Mouse (Mus musculus): ENCODE results near the gene Shroom1. TPM values are rescaled to one million over a fixed set of nuclear protein-coding genes. Genes with fewer than 3 reads are reported as not detected.

Gene Shroom1
- total and polyA plus RNA-seq, 2 experiments from 2014 or later: 2.4 to 7.1 TPM

DNA sequence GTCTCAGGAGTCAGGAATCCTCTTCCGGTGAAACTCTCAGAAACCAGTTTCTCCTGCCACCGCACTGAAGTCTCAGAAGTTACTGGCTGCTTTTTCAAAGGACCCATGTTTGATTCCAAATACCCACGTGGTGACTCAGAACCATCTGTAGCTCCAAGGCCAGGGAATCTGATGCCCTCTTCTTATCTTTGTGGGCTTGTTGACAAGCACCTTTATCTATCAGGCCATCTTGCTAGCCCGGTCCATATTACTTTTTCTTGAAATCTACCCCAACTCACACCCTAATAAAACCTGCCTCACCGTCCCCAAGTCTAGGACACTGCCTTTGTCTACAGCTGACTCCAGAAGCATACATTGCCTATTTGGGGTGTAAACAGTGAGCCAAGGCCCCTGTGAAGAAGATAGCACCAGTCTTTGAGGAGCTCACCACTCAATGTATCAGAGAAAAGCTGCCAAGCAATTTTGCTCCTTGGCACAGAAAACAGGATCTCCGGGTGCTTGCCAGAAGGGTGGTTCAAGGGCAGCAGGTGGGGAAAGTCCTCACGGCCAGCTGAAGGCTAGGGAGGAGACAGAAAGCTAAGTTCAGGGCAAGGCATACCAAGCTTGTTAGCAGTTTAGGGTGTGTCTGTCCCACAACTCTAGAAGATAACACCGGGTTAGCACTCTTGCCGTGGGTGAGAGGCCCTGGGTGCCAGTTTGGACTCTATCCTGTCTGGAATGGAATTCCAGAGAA lies 26.3 kb downstream of the Shroom1 start:
- no peak for TF ChIP-seq CTCF (IDR thresholded peaks at IDR 0.05; ENCODE audit: low read depth)
- H3K27me3 ChIP-seq (ENCODE audit: insufficient read depth, low read length): peaks cover 22% of the 10 kb centered on the region
- H3K9me3 ChIP-seq (ENCODE audit: low read length): no peaks in the 10 kb centered on the region
- DNase-seq (ENCODE audit: low spot score) (peak; percentile 18), ATAC-seq (no peak)
- no peak overlapping the region for H3K4me3 ChIP-seq (ENCODE audit: low read length)
- no peaks in the 10 kb centered on the region for H3K36me3 ChIP-seq (ENCODE audit: insufficient read depth, low read length)
- H3K4me2 ChIP-seq (ENCODE audit: low read depth, low read length): no peak overlapping the region
- H3K9ac ChIP-seq (replicated peaks; ENCODE audit: low read length): no peak overlapping the region
- no peak overlapping the region for H3K27ac ChIP-seq
- H3K4me1 ChIP-seq (ENCODE audit: insufficient read depth, low read length): 0 out of 2 replicates have a peak, but pooled peaks cover 4% of the 10 kb centered on the region
- 67% methylated on average over 9 of the region's 9 CpGs for WGBS

DNA sequence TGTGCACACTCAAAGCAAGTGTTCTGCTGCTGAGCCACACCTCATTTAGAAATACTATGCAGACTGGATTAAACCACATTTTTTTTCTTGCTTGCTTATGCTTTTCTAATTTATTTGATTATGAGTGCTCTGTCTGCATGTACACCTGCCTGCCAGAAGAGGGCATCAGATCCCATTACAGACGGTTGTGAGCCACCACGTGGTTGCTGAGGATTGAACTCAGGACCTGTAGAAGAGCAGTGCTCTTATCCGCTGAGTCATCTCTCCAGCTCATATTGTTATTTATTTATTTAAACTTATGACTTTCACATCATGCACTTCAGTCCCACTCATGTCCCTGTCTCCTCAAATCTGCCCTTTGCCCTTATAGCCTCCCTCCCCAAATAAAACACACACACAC lies 28.7 kb downstream of the Shroom1 start:
- no peak for DNase-seq (ENCODE audit: low spot score)
- no peak overlapping the region for H3K9ac ChIP-seq (replicated peaks; ENCODE audit: low read length)
- peak; percentile 58 for TF ChIP-seq CTCF (IDR thresholded peaks at IDR 0.05; ENCODE audit: low read depth)
- H3K4me3 ChIP-seq (ENCODE audit: low read length): no peak overlapping the region
- H3K27me3 ChIP-seq (ENCODE audit: insufficient read depth, low read length): peaks cover 12% of the 10 kb centered on the region
- no peak overlapping the region for H3K4me2 ChIP-seq (ENCODE audit: low read depth, low read length)
- 43% methylated on average over 3 of the region's 3 CpGs for WGBS
- ATAC-seq: no peak
- no peaks in the 10 kb centered on the region for H3K9me3 ChIP-seq (ENCODE audit: low read length)
- no peak overlapping the region for H3K27ac ChIP-seq
- H3K4me1 ChIP-seq (ENCODE audit: insufficient read depth, low read length): 0 out of 2 replicates have a peak, but pooled peaks cover 4% of the 10 kb centered on the region
- no peaks in the 10 kb centered on the region for H3K36me3 ChIP-seq (ENCODE audit: insufficient read depth, low read length)

DNA sequence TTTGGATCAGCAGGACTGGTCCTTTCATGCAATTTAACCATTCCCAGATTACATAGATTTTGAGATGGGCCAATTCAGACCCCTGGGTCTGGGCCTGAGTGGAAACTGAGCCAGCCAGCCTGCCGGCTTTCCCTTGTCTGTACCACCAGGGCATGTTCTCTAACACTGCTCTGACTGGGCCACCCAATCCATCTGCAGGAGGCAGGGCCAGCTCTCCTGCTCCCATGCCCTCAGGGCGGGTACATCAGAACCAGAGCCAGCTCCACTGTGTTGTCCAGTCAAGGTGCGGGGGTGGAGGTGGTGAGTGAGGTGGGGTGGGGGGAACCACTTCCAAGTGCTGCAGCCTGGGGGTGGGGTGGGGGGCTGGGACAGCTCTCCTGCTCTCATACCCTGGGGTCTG lies 29.3 kb downstream of the Shroom1 start:
- no peak for TF ChIP-seq CTCF (IDR thresholded peaks at IDR 0.05; ENCODE audit: low read depth)
- H3K4me3 ChIP-seq (ENCODE audit: low read length): no peak overlapping the region
- no peak overlapping the region for H3K4me2 ChIP-seq (ENCODE audit: low read depth, low read length)
- H3K4me1 ChIP-seq (ENCODE audit: insufficient read depth, low read length): 0 out of 2 replicates have a peak, but pooled peaks cover 4% of the 10 kb centered on the region
- 76% methylated on average over 3 of the region's 3 CpGs for WGBS
- peaks cover 7% of the 10 kb centered on the region for H3K27me3 ChIP-seq (ENCODE audit: insufficient read depth, low read length)
- no peak overlapping the region for H3K27ac ChIP-seq
- H3K9me3 ChIP-seq (ENCODE audit: low read length): no peaks in the 10 kb centered on the region
- no peak overlapping the region for H3K9ac ChIP-seq (replicated peaks; ENCODE audit: low read length)
- no peak for ATAC-seq
- H3K36me3 ChIP-seq (ENCODE audit: insufficient read depth, low read length): no peaks in the 10 kb centered on the region
- no peak for DNase-seq (ENCODE audit: low spot score)

DNA sequence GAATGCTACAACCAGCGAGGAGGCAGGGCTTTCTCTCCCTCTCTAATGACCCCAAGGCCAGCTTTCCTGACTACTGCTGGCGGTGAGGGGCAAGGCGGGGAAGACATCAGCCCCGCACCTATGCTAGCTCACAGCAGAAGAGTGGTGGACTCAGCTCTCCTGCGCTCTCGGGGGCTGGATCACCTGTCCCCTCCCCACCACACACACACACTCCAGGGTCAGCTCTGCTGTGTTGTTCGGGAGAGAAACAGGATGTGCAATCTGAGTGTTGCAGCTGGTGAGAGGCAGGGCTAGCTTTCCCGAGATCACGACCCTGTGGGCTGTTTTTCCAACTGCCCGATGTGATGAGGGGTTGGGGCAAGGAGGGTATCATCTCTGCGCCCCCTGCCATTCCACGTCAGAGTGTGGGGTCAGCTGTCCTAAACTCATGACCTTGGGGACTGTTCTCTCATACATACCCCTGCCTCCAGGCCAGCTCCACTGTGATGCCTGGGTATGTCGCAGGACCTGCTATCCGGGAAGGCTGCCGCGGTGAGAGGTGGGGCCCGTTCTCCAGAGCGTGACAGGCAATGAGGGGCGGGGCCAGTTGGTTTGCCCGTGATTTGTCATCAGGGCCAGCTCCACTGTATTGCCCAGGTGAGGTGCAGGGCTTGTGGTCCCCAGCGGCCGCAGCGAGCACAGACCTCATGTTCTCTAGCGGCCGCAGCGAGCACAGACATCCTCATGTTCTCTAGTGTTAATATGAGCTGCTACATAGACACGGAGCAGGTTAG lies 30.0 kb downstream of the Shroom1 start:
- H3K36me3 ChIP-seq (ENCODE audit: insufficient read depth, low read length): no peaks in the 10 kb centered on the region
- WGBS: 17% methylated on average over 27 of the region's 27 CpGs
- peak; percentile 15; the same call in 1 of the 2 replicates for TF ChIP-seq CTCF (IDR thresholded peaks at IDR 0.05; ENCODE audit: low read depth)
- peak; percentile 25 for DNase-seq (ENCODE audit: low spot score)
- ATAC-seq: peak; percentile 58
- H3K9me3 ChIP-seq (ENCODE audit: low read length): no peaks in the 10 kb centered on the region
- no peak overlapping the region for H3K27ac ChIP-seq
- H3K4me3 ChIP-seq (ENCODE audit: low read length): peak overlapping the region; percentile 21
- H3K4me2 ChIP-seq (ENCODE audit: low read depth, low read length): peak overlapping the region; percentile 48
- H3K27me3 ChIP-seq (ENCODE audit: insufficient read depth, low read length): peaks cover 4% of the 10 kb centered on the region; the same call in 1 of the 2 replicates
- 0 out of 2 replicates have a peak, but pooled peaks cover 4% of the 10 kb centered on the region for H3K4me1 ChIP-seq (ENCODE audit: insufficient read depth, low read length)
- H3K9ac ChIP-seq (replicated peaks; ENCODE audit: low read length): no peak overlapping the region

DNA sequence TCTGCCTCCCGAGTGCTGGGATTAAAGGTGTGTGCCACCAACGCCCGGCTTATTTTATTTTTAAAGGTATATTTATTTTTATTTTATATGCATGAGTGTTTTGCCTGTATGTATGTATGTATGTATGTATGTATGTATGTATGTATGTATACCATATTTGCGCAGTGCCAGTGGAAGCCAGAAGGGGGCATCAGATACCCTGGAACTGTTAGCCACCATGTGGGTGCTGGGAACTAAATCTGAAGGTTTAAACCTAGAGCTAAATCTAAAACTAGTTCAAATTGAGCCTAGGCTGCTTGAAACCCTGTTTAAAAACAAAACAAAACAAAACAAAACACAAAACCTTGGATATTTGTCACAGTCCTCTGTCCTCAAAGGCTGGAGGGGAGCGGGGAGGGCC lies 32.0 kb downstream of the Shroom1 start:
- ATAC-seq (no peak), DNase-seq (ENCODE audit: low spot score) (no peak)
- Histone ChIP-seq H3K9ac (replicated peaks; ENCODE audit: low read length) (no peak overlapping the region), H3K4me3 (ENCODE audit: low read length) (no peak overlapping the region), H3K27ac (no peak overlapping the region), H3K27me3 (ENCODE audit: insufficient read depth, low read length) (peaks cover 4% of the 10 kb centered on the region; the same call in 1 of the 2 replicates), H3K4me2 (ENCODE audit: low read depth, low read length) (no peak overlapping the region), H3K9me3 (ENCODE audit: low read length) (no peaks in the 10 kb centered on the region), H3K36me3 (ENCODE audit: insufficient read depth, low read length) (no peaks in the 10 kb centered on the region), H3K4me1 (ENCODE audit: insufficient read depth, low read length) (0 out of 2 replicates have a peak, but pooled peaks cover 4% of the 10 kb centered on the region)
- peak; percentile 15; the same call in 1 of the 2 replicates for TF ChIP-seq CTCF (IDR thresholded peaks at IDR 0.05; ENCODE audit: low read depth)
- 98% methylated on average over 5 of the region's 5 CpGs for WGBS

DNA sequence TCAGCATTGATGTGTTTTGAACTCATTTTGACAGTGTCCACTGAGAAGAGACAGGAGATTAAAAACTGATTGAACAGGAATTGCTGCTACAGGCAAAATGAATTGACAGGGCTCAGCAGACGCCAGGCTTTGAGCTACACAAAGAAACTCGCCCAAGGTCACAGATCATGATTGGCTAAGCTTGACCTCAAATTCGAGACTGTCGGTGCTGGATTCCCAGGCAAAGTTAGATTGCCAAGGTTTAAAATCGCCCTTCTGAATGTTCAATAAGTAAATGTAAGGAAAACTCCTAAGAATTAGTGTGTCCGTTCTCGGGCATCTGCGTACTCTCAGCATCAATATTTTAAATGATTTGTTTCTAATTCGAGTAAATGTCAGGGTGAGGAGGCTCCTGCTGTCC lies 32.4 kb downstream of the Shroom1 start:
- no peaks in the 10 kb centered on the region for H3K9me3 ChIP-seq (ENCODE audit: low read length)
- H3K9ac ChIP-seq (replicated peaks; ENCODE audit: low read length): no peak overlapping the region
- H3K4me1 ChIP-seq (ENCODE audit: insufficient read depth, low read length): 0 out of 2 replicates have a peak, but pooled peaks cover 4% of the 10 kb centered on the region
- no peak for DNase-seq (ENCODE audit: low spot score)
- no peak overlapping the region for H3K4me2 ChIP-seq (ENCODE audit: low read depth, low read length)
- no peak for TF ChIP-seq CTCF (IDR thresholded peaks at IDR 0.05; ENCODE audit: low read depth)
- H3K27ac ChIP-seq: no peak overlapping the region
- no peak overlapping the region for H3K4me3 ChIP-seq (ENCODE audit: low read length)
- H3K36me3 ChIP-seq (ENCODE audit: insufficient read depth, low read length): no peaks in the 10 kb centered on the region
- ATAC-seq: no peak
- peaks cover 4% of the 10 kb centered on the region; the same call in 1 of the 2 replicates for H3K27me3 ChIP-seq (ENCODE audit: insufficient read depth, low read length)
- 63% methylated on average over 9 of the region's 9 CpGs for WGBS

Measured in hindbrain, postnatal 0 days (tissue).